Mouse (Mus musculus) limb, embryonic 14.5 days (tissue): ENCODE measurements at regions not wholly inside any gene's neighbourhood (a gene's known extent, or its start where the extent isn't known, plus 50 kb on each side); places are given as distances from the start of the nearest gene placed in this dataset.

Experiments used
- ATAC-seq: fragments of 200-750 bp; cut with Nextera tagmentation; 2 replicates; pipeline ENCODE4 v1.8.0; 2017; ENCODE audit warnings: low read depth, moderate number of reproducible peaks, moderate TSS enrichment; ENCODE audit not compliant: low FRiP score
- DNase-seq: peaks from one replicate; pipeline ENCODE4 v3.0.0-alpha.2; 2015; ENCODE audit warnings: low spot score
- H3K27ac ChIP-seq: fragments of 300-500 bp; sonication (generic); replicated peaks from 2 replicates; pipeline ENCODE4 v1.5.1; 2014; ENCODE audit warnings: low read depth, mild to moderate bottlenecking, low read length, moderate library complexity, mixed read lengths
- H3K27me3 ChIP-seq: fragments of 300-500 bp; sonication (generic); 2 replicates; pipeline ENCODE4 v1.6.1; 2014; ENCODE audit warnings: low read length, mixed read lengths; ENCODE audit not compliant: control insufficient read depth, insufficient read depth
- H3K36me3 ChIP-seq: fragments of 300-500 bp; sonication (generic); 2 replicates; pipeline ENCODE4 v1.6.1; 2014; ENCODE audit warnings: mild to moderate bottlenecking, low read length, moderate library complexity, mixed read lengths; ENCODE audit not compliant: control insufficient read depth, insufficient read depth
- H3K4me1 ChIP-seq: fragments of 300-500 bp; sonication (generic); 2 replicates; pipeline ENCODE4 v1.6.1; 2014; ENCODE audit warnings: antibody characterized with exemption, low read length, mixed read lengths; ENCODE audit not compliant: control insufficient read depth, insufficient read depth
- H3K4me2 ChIP-seq: fragments of 300-500 bp; sonication (generic); replicated peaks from 2 replicates; pipeline ENCODE4 v1.6.1; 2014; ENCODE audit warnings: low read depth, mild to moderate bottlenecking, low read length, moderate library complexity; ENCODE audit not compliant: severe bottlenecking
- H3K4me3 ChIP-seq: fragments of 300-500 bp; sonication (generic); replicated peaks from 2 replicates; pipeline ENCODE4 v1.5.1; 2014; ENCODE audit warnings: low read length
- H3K9ac ChIP-seq: fragments of 300-500 bp; sonication (generic); 2 replicates; pipeline ENCODE4 v1.6.1; 2014; ENCODE audit warnings: mild to moderate bottlenecking, low read depth, low read length, moderate library complexity; ENCODE audit not compliant: severe bottlenecking
- H3K9me3 ChIP-seq: fragments of 300-500 bp; sonication (generic); 2 replicates; pipeline ENCODE4 v1.6.1; 2016; ENCODE audit warnings: low read length; ENCODE audit not compliant: control insufficient read depth
- POLR2A ChIP-seq: fragments of 200-500 bp; IDR thresholded peaks from 2 replicates; pipeline ENCODE4 v1.8.0; 2012; ENCODE audit warnings: inconsistent platforms, mild to moderate bottlenecking, moderate library complexity, borderline replicate concordance; ENCODE audit not compliant: insufficient read depth, insufficient read length; ENCODE audit errors: extremely low read depth
- WGBS: fragments of 180-500 bp; shearing (Covaris S2); extraction: QIAGEN DNeasy Blood & Tissue Kit; methylation state at CpG from one replicate; pipeline ENCODE4 v1.1.7; 2014; 5-methylcytosine and 5-hydroxymethylcytosine counted together

- Histone ChIP-seq H3K36me3 (no peaks in the 10 kb centered on the region), H3K4me1 (no peaks in the 10 kb centered on the region), H3K4me3 (no peak overlapping the region), H3K9me3 (no peaks in the 10 kb centered on the region), H3K27ac (no peak overlapping the region), H3K4me2 (no peak overlapping the region), H3K27me3 (no peaks in the 10 kb centered on the region), H3K9ac (no peak overlapping the region)
- no peak for TF ChIP-seq POLR2A
- 87% methylated on average over 2 of the region's 2 CpGs for WGBS
- DNase-seq (no peak), ATAC-seq (no peak)
Observed at GRCm38 (mm10) chr17:9921326-9921725, 251.8 kb upstream of the Pabpc6 start.

DNA sequence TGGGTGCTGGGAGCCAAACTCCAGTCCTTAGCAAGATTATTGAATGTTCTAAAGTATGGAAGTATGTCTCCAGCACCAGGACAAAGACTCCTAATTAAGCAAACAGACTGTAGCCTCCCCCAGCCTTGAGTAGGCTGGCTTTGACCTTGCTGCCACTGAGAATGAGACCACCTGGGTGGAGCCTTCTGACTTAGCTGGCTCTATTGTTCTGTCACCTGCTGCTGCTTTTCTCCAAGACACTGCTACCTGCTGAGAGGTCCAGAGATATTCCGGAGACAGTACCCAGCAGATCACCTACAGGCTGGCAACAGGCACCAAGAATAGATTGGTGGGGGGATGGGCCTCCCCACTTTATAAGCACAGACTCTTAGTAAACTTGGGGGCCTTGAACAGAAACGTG lies 247.5 kb upstream of the Pabpc6 start:
- ATAC-seq (no peak), DNase-seq (no peak)
- no peak for TF ChIP-seq POLR2A
- no peak overlapping the region for H3K27ac ChIP-seq
- no peaks in the 10 kb centered on the region for H3K27me3 ChIP-seq
- H3K36me3 ChIP-seq = no peaks in the 10 kb centered on the region
- no peaks in the 10 kb centered on the region for H3K9me3 ChIP-seq
- no peak overlapping the region for H3K9ac ChIP-seq
- peaks cover 7% of the 10 kb centered on the region; the same call in 1 of the 2 replicates for H3K4me1 ChIP-seq
- no peak overlapping the region for H3K4me2 ChIP-seq
- 44% methylated on average over 2 of the region's 2 CpGs for WGBS
- no peak overlapping the region for H3K4me3 ChIP-seq

DNA sequence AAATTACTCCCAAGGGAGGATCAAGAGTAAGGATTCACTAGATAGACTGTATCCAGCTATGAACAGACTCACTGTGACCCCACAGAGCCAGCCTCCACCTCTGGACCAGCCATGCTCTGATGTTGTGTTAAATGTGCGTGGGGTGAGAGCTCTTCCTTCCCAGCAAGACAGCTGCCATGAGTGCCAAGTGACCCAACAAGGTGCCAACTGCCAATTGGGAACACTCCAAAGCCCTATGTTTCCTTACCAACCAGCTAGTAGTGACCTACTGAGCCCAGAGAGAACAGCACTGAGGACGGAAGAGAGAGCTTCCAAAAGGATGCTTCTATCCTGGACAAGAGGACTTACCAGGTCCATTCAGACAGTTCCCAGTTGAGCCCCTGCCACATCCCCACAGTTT lies 241.3 kb upstream of the Pabpc6 start:
- 89% methylated on average over 2 of the region's 2 CpGs for WGBS
- no peaks in the 10 kb centered on the region for H3K27me3 ChIP-seq
- no peak overlapping the region for H3K4me2 ChIP-seq
- no peak overlapping the region for H3K4me3 ChIP-seq
- DNase-seq = no peak
- H3K9ac ChIP-seq = no peak overlapping the region
- no peak for ATAC-seq
- H3K4me1 ChIP-seq = peaks cover 14% of the 10 kb centered on the region
- no peaks in the 10 kb centered on the region for H3K36me3 ChIP-seq
- H3K27ac ChIP-seq = no peak overlapping the region
- TF ChIP-seq POLR2A = no peak
- no peaks in the 10 kb centered on the region for H3K9me3 ChIP-seq

DNA sequence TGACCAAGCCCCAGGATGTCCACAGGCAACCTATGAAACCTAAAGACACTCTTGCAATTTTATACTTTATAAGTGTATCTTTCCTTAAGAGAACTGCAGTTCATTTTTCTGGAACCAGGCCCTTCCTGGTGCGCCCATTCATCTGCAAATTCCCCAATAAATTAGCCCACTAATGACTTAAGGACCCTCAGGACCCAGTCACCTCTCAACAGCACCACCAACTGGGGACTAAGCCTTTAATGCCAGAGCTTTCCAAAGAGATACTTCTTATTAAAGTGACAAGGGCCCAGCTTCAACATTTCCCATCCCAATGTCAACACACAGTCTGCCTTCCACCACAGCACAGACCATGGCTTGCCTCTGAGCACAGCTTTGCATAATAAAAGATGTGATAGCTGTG lies 237.6 kb upstream of the Pabpc6 start:
- Histone ChIP-seq H3K4me2 (no peak overlapping the region), H3K9me3 (no peaks in the 10 kb centered on the region), H3K36me3 (no peaks in the 10 kb centered on the region), H3K4me3 (no peak overlapping the region), H3K4me1 (peaks cover 28% of the 10 kb centered on the region), H3K27me3 (no peaks in the 10 kb centered on the region), H3K9ac (no peak overlapping the region), H3K27ac (no peak overlapping the region)
- TF ChIP-seq POLR2A = no peak
- ATAC-seq (no peak), DNase-seq (no peak)
- WGBS = 39% methylated on average over 1 of the region's 1 CpGs

DNA sequence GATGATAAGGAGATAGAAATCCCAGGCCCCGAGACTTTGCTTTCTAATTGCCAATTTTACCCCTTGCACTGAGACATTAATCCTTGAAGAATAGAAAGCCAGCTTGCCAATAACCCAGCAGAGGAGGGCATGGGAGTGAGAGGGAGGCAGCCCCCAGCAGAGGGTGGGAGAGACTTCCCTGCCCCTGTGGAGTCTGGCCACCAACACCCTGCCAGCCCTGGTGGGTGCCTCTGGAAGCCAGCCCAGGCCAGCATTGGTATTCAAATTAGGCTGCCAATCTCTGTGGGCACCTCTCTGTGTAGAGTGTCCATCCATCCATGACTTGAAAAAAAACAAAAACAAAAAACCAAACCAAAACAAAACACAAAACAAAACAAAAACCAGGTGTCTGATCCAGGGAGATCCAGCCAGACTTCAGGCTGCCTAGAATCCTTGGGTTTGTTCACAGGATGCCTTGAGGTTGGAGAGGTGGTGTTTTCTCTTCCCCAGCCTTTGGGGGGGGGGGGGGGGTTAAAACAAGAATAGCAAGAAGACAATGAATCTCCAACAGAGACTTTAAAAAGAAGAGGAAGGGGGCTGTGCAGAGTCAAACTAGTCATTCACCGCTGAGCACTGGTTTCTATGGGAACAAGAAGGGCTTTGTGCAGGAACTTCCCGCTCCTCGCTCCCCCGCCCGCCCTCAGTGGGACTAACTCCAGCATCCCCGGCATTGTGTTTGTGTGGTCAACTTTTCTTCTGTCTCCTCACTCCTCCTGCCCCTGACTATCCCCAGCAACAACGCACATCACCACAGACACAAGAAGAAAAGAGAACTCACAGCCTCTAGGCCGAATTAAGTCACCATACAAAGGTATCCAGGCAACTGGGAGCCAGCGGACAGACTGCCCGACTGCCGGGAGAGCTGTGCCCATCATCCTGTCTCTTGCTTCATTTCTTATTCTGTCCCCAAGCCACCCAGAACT lies 236.3 kb upstream of the Pabpc6 start:
- Histone ChIP-seq H3K4me2 (peak overlapping the region; percentile 47), H3K36me3 (no peaks in the 10 kb centered on the region), H3K27ac (no peak overlapping the region), H3K4me1 (peaks cover 28% of the 10 kb centered on the region), H3K9me3 (no peaks in the 10 kb centered on the region), H3K9ac (peak overlapping the region; percentile 40), H3K27me3 (no peaks in the 10 kb centered on the region), H3K4me3 (peak overlapping the region; percentile 14; the same call in 1 of the 2 replicates)
- DNase-seq (peak; percentile 48), ATAC-seq (0 out of 2 replicates have a peak, but pooled peaks have one; percentile 39)
- 11% methylated on average over 12 of the region's 12 CpGs for WGBS
- no peak for TF ChIP-seq POLR2A
